Mouse (Mus musculus): Measurements from ENCODE around the gene Btg1. TPM values are rescaled to one million over a fixed set of nuclear protein-coding genes. Genes with fewer than 3 reads are reported as not detected.

The Btg1 gene
- polyA plus RNA-seq, 1 experiment = 35.5 TPM

DNA sequence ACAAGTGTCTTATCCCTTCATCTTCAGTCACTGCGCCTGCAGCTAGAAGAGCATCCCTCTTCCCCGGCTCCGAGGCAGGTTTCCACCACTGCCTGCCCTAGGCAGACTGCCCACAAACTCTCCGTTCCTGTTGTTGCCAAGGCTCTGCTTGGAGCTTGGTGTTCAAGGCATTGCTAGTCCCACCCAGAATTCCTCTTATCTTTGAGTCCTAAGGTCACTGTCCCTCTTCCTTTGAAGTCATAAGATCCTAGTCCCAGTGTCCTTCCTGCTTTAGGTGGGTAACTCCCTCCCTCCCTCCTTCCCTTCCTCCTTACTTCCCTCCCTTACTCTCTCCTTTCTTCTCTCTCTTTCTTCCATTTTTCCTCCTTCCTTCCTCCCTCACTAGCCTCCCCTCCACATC lies 46.2 kb downstream of the Btg1 start:
- Histone ChIP-seq H3K36me3 (ENCODE audit: control insufficient read depth, insufficient read depth, low read length) (no peaks in the 10 kb centered on the region), H3K27ac (ENCODE audit: insufficient read depth, low read depth, low read length) (no peak overlapping the region), H3K4me1 (ENCODE audit: control insufficient read depth, insufficient read depth, low read length) (peaks cover 8% of the 10 kb centered on the region; the same call in 1 of the 2 replicates), H3K27me3 (replicated peaks; ENCODE audit: control insufficient read depth, insufficient read depth, low read length) (no peaks in the 10 kb centered on the region), H3K4me3 (ENCODE audit: insufficient read depth, low read depth, low read length) (no peak overlapping the region)
- no peak for TF ChIP-seq CTCF (conservative IDR thresholded peaks at IDR 0.05; ENCODE audit: insufficient read depth, insufficient read length, low read depth, low read length)
- no peak for TF ChIP-seq POLR2A (IDR thresholded peaks at IDR 0.05; ENCODE audit: low read depth, low read length)
- DNase-seq = no peak
- WGBS = 88% methylated on average over 4 of the region's 4 CpGs

DNA sequence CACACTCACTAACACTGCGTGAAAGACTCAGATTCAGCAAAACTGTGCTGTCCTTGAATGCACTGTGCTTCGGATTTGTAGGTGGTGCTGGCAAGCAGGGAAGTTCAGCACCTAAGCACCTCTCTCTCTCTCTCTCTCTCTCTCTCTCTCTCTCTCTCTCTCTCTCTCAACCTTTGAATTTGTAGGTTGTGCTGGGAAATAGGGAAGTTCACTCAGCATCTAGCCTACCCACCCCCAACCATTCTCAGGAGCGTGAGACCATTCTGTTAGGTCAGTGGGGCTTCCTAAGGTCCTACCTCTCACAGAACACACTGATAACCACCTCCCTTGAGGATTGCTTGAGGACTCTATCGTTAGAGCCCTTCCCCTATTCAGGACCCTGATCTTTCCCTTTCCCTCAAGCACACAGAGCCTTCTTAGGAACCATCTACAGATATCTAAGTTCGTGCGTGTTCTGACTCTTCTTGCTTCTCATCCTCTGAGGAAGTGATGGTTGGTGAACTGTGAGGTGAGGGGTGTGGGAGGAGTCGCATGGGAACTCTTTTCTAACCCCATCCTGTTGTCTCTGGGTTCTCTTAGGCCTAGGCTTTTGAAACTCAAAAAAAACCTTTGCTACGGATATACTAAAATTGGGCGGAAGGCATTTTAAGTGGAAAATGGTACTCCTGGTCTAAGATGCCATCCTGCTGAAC lies 47.1 kb downstream of the Btg1 start:
- no peak for DNase-seq
- TF ChIP-seq CTCF (conservative IDR thresholded peaks at IDR 0.05; ENCODE audit: insufficient read depth, insufficient read length, low read depth, low read length) = no peak
- no peak for TF ChIP-seq POLR2A (IDR thresholded peaks at IDR 0.05; ENCODE audit: low read depth, low read length)
- no peak overlapping the region for H3K4me3 ChIP-seq (ENCODE audit: insufficient read depth, low read depth, low read length)
- H3K27me3 ChIP-seq (replicated peaks; ENCODE audit: control insufficient read depth, insufficient read depth, low read length) = no peaks in the 10 kb centered on the region
- H3K4me1 ChIP-seq (ENCODE audit: control insufficient read depth, insufficient read depth, low read length) = peaks cover 5% of the 10 kb centered on the region; the same call in 1 of the 2 replicates
- H3K27ac ChIP-seq (ENCODE audit: insufficient read depth, low read depth, low read length) = no peak overlapping the region
- 92% methylated on average over 9 of the region's 9 CpGs for WGBS
- H3K36me3 ChIP-seq (ENCODE audit: control insufficient read depth, insufficient read depth, low read length) = no peaks in the 10 kb centered on the region
